Mouse (Mus musculus): ENCODE measurements around the gene Ncs1.

- TF ChIP-seq CTCF (conservative IDR thresholded peaks at IDR 0.05; ENCODE audit: insufficient read depth, insufficient read length, low read depth, low read length) (no peak), POLR2A (IDR thresholded peaks at IDR 0.05; ENCODE audit: low read depth, low read length) (no peak)
Measured at GRCm38 (mm10) chr2:31221582-31221981, 24.0 kb upstream of the Ncs1 start.
